Mouse (Mus musculus): ENCODE data around the gene Chka. TPM values are rescaled to one million over a fixed set of nuclear protein-coding genes. Genes with fewer than 3 reads are reported as not detected.

Chka gene
- polyA plus RNA-seq, 1 experiment, result 75.9 TPM

DNA sequence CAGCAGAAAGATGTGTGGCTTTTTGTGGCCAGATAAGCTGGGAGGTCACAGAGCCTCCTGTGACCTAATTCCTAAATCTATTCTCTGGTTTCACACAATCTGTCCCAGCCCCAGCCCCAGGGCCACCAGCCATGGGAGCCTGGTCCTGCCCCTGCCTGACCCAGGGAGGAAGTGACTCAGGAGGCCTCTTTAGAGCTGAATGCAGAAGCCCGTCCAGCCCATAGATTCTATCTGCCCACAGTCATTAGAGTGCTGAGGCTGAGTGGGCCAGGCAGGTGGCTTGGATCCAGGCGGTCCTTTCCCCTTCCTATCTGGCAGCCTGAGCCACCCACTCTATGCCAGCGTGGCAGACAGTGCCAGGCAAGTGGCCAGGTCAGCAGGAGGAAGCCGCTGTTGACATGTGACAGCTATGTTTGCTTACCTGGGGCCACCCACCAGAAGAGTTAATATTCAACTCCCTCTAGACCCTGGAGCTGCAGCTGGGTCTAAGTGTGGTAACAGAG lies 18.7 kb upstream of the Chka start:
- Histone ChIP-seq H3K4me3 (replicated peaks; ENCODE audit: extremely low read depth, low read depth, low read length) (no peak overlapping the region), H3K4me1 (ENCODE audit: control insufficient read depth, insufficient read depth, low read length) (0 out of 2 replicates have a peak, but pooled peaks cover 6% of the 10 kb centered on the region)
- DNase-seq, result peak; percentile 82
- WGBS, result 16% methylated on average over 4 of the region's 4 CpGs
- TF ChIP-seq POLR2A (IDR thresholded peaks at IDR 0.05; ENCODE audit: borderline replicate concordance, extremely low read depth, low read depth, low read length) (no peak), CTCF (IDR thresholded peaks at IDR 0.05; ENCODE audit: insufficient read depth, low read length) (no peak)

GRCm38 (mm10) chr19:3834301-3834700 lies 17.3 kb upstream of the Chka start:
- 78% methylated on average over 7 of the region's 7 CpGs for WGBS
- H3K4me1 ChIP-seq (ENCODE audit: control insufficient read depth, insufficient read depth, low read length), result 0 out of 2 replicates have a peak, but pooled peaks cover 6% of the 10 kb centered on the region
- no peak for DNase-seq
- TF ChIP-seq CTCF (IDR thresholded peaks at IDR 0.05; ENCODE audit: insufficient read depth, low read length), result no peak
- H3K4me3 ChIP-seq (replicated peaks; ENCODE audit: extremely low read depth, low read depth, low read length), result no peak overlapping the region

DNA sequence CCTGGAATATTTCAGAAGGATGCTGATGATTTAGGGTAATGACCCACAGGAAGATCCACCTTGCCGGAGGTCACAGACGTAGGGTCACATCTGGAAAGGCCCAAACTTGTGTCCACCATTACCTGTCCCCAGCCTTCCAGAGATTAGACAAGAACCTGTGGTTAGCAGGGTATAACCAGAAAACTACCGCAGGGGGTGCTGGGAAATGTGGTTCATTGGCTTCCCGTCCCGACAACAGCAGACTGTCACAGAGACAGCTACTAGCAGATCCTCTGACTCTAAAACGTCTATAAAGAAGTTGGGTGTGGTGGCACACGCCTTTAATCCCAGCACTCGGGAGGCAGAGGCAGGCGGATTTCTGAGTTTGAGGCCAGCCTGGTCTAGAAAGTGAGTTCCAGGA lies 14.8 kb upstream of the Chka start:
- no peak for DNase-seq
- 84% methylated on average over 9 of the region's 9 CpGs for WGBS
- Histone ChIP-seq H3K4me1 (ENCODE audit: control insufficient read depth, insufficient read depth, low read length) (0 out of 2 replicates have a peak, but pooled peaks cover 6% of the 10 kb centered on the region), H3K4me3 (replicated peaks; ENCODE audit: extremely low read depth, low read depth, low read length) (no peak overlapping the region)
- no peak for TF ChIP-seq CTCF (IDR thresholded peaks at IDR 0.05; ENCODE audit: insufficient read depth, low read length)
- no peak for TF ChIP-seq POLR2A (IDR thresholded peaks at IDR 0.05; ENCODE audit: borderline replicate concordance, extremely low read depth, low read depth, low read length)

DNA sequence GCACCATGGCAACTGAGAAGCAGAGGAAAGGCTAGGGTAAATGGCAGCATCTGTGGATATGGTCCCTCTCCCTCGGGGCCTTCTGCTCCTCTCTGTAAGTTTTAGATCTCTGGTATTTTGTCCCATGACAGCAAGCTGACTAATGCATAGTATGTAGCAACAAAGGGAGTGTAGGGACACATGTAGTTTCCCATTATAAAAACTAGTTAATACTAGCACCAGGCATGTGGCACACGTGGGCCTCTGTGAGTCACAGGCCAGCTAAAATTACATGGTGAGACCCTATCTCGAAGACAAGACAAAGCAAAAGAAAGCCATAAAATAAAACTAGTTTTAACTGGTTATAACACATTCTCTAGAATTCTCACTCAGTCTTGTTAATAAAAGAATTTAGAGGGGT lies 12.6 kb upstream of the Chka start:
- Histone ChIP-seq H3K4me3 (replicated peaks; ENCODE audit: extremely low read depth, low read depth, low read length) (no peak overlapping the region), H3K4me1 (ENCODE audit: control insufficient read depth, insufficient read depth, low read length) (no peaks in the 10 kb centered on the region)
- DNase-seq, result no peak
- WGBS, result 75% methylated on average over 3 of the region's 3 CpGs
- no peak for TF ChIP-seq POLR2A (IDR thresholded peaks at IDR 0.05; ENCODE audit: borderline replicate concordance, extremely low read depth, low read depth, low read length)
- TF ChIP-seq CTCF (IDR thresholded peaks at IDR 0.05; ENCODE audit: insufficient read depth, low read length), result no peak

- 31% methylated on average over 2 of the region's 2 CpGs for WGBS
- H3K4me3 ChIP-seq (replicated peaks; ENCODE audit: extremely low read depth, low read depth, low read length), result no peak overlapping the region
- TF ChIP-seq POLR2A (IDR thresholded peaks at IDR 0.05; ENCODE audit: borderline replicate concordance, extremely low read depth, low read depth, low read length) (no peak), CTCF (IDR thresholded peaks at IDR 0.05; ENCODE audit: insufficient read depth, low read length) (no peak)
- H3K4me1 ChIP-seq (ENCODE audit: control insufficient read depth, insufficient read depth, low read length), result no peaks in the 10 kb centered on the region
- no peak for DNase-seq
Measured at GRCm38 (mm10) chr19:3839686-3840085, 11.9 kb upstream of the Chka start.

- no peaks in the 10 kb centered on the region for H3K4me1 ChIP-seq (ENCODE audit: control insufficient read depth, insufficient read depth, low read length)
- no peak overlapping the region for H3K4me3 ChIP-seq (replicated peaks; ENCODE audit: extremely low read depth, low read depth, low read length)
- peak; percentile 59 for DNase-seq
- WGBS, result 39% methylated on average over 5 of the region's 5 CpGs
- TF ChIP-seq CTCF (IDR thresholded peaks at IDR 0.05; ENCODE audit: insufficient read depth, low read length) (no peak), POLR2A (IDR thresholded peaks at IDR 0.05; ENCODE audit: borderline replicate concordance, extremely low read depth, low read depth, low read length) (no peak)
Measured at GRCm38 (mm10) chr19:3840214-3840651, 11.3 kb upstream of the Chka start.

- WGBS, result 69% methylated on average over 5 of the region's 5 CpGs
- DNase-seq, result no peak
Measured at GRCm38 (mm10) chr19:3840685-3841084, 10.9 kb upstream of the Chka start.

GRCm38 (mm10) chr19:3842359-3843148 lies 9.0 kb upstream of the Chka start:
- no peak overlapping the region for H3K4me3 ChIP-seq (replicated peaks; ENCODE audit: extremely low read depth, low read depth, low read length)
- TF ChIP-seq CTCF (IDR thresholded peaks at IDR 0.05; ENCODE audit: insufficient read depth, low read length) (no peak), POLR2A (IDR thresholded peaks at IDR 0.05; ENCODE audit: borderline replicate concordance, extremely low read depth, low read depth, low read length) (no peak)
- 44% methylated on average over 12 of the region's 12 CpGs for WGBS
- no peaks in the 10 kb centered on the region for H3K4me1 ChIP-seq (ENCODE audit: control insufficient read depth, insufficient read depth, low read length)
- peak; percentile 75 for DNase-seq

More at GRCm38 (mm10) chr19:3840685-3841084, 10.9 kb upstream of the Chka start:
- Histone ChIP-seq H3K4me1 (ENCODE audit: control insufficient read depth, insufficient read depth, low read length) (no peaks in the 10 kb centered on the region), H3K4me3 (replicated peaks; ENCODE audit: extremely low read depth, low read depth, low read length) (no peak overlapping the region)
- TF ChIP-seq POLR2A (IDR thresholded peaks at IDR 0.05; ENCODE audit: borderline replicate concordance, extremely low read depth, low read depth, low read length), result no peak
- no peak for TF ChIP-seq CTCF (IDR thresholded peaks at IDR 0.05; ENCODE audit: insufficient read depth, low read length)

DNA sequence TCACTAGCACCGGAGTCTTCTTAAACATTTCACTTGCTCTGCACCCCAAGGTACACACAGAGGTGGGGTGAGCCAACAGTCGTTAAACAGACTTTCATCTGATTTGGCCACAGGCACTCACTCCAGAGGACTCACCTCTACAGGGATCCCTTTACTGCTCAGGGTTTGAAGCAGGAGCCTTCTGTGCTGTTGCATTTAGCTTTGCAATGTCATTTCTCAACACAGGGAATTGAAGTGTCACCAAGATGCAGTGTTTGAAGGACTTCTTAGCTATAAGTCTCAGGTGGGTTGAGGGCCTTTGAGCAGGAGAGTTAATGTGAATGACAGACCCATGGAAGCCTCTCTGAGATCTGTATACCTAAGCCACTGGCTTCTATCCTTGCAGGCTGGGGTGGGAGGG lies 7.9 kb upstream of the Chka start:
- Histone ChIP-seq H3K4me1 (ENCODE audit: control insufficient read depth, insufficient read depth, low read length) (no peaks in the 10 kb centered on the region), H3K4me3 (replicated peaks; ENCODE audit: extremely low read depth, low read depth, low read length) (no peak overlapping the region)
- TF ChIP-seq POLR2A (IDR thresholded peaks at IDR 0.05; ENCODE audit: borderline replicate concordance, extremely low read depth, low read depth, low read length) (no peak), CTCF (IDR thresholded peaks at IDR 0.05; ENCODE audit: insufficient read depth, low read length) (no peak)
- DNase-seq, result no peak
- WGBS, result 66% methylated on average over 2 of the region's 2 CpGs

DNA sequence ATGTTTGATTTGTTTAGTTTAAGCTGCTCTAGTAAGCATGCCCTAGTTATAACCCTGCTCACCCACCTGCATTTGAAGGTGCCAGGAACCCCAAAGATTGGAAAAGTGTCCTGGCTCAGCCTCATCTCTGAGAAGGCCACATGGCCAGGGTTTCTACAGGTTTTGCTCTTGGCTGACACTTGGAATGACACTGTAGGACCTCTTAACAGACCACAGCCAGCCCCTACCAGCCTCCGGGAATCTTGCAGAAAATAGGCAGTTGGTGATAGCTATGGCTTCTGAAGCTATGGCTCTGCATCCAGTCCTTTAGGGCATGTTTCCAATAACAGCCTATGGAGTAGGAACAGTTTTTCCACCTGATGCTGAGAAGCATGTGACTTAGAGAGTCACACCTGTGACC lies 6.7 kb upstream of the Chka start:
- H3K4me3 ChIP-seq (replicated peaks; ENCODE audit: extremely low read depth, low read depth, low read length), result no peak overlapping the region
- 89% methylated on average over 1 of the region's 1 CpGs for WGBS
- no peaks in the 10 kb centered on the region for H3K4me1 ChIP-seq (ENCODE audit: control insufficient read depth, insufficient read depth, low read length)
- TF ChIP-seq CTCF (IDR thresholded peaks at IDR 0.05; ENCODE audit: insufficient read depth, low read length), result no peak
- no peak for TF ChIP-seq POLR2A (IDR thresholded peaks at IDR 0.05; ENCODE audit: borderline replicate concordance, extremely low read depth, low read depth, low read length)
- DNase-seq, result no peak

Measured in lung, adult 2 months (tissue).